Mouse (Mus musculus) C2C12 (cell line): ENCODE measurements around the gene Mobp.

Experiments used
- CTCF ChIP-seq: IDR thresholded peaks from one replicate; pipeline ENCODE4 v1.5.1; 2011; ENCODE audit not compliant: control insufficient read depth, insufficient read depth, insufficient read length
- FOSL1 ChIP-seq: IDR thresholded peaks from one replicate; pipeline ENCODE4 v1.8.0; 2011; ENCODE audit warnings: mild to moderate bottlenecking, low read length; ENCODE audit not compliant: poor library complexity, insufficient read depth, severe bottlenecking
- MAX ChIP-seq: IDR thresholded peaks from one replicate; pipeline ENCODE4 v1.6.1; 2011; ENCODE audit warnings: mild to moderate bottlenecking, control low read depth
- MYOG ChIP-seq: IDR thresholded peaks from one replicate; pipeline ENCODE4 v1.6.1; 2011; ENCODE audit not compliant: control insufficient read depth, insufficient read length; ENCODE audit errors: extremely low read depth

GRCm38 (mm10) chr9:120203936-120204335 lies 54.4 kb downstream of the Mobp start:
- TF ChIP-seq CTCF (no peak), MYOG (no peak), MAX (no peak), FOSL1 (no peak)
